Mouse (Mus musculus) CH12.LX (cell line): Measurements from ENCODE around the gene Srms. TPM values are rescaled to one million over a fixed set of nuclear protein-coding genes. Genes with fewer than 3 reads are reported as not detected.

Source experiments
- DNase-seq: peaks from one replicate; pipeline ENCODE4 v3.0.0-alpha.2; 2013; ENCODE audit errors: extremely low read depth
- H3K27ac ChIP-seq: 2 replicates; pipeline ENCODE4 v1.5.1; 2012; ENCODE audit warnings: low read depth, mild to moderate bottlenecking, control low read depth, moderate library complexity; ENCODE audit not compliant: insufficient read depth
- H3K27me3 ChIP-seq: replicated peaks from 2 replicates; pipeline ENCODE3; 2012; ENCODE audit warnings: inconsistent platforms
- H3K36me3 ChIP-seq, 2 experiments: replicated peaks in 1 of 2; 2 replicates each; pipeline versions ENCODE3 to v1.6.1; 2012; ENCODE audit warnings: inconsistent platforms in 1 of 2, low read length in 1 of 2, mild to moderate bottlenecking in 1 of 2, mixed read lengths in 1 of 2, moderate library complexity in 1 of 2; ENCODE audit not compliant: control insufficient read depth in 1 of 2, insufficient read depth in 1 of 2
- H3K4me1 ChIP-seq, 2 experiments: 2 replicates each; pipeline ENCODE4 v1.6.1; 2012; ENCODE audit warnings: inconsistent platforms in 1 of 2, moderate library complexity in 1 of 2; ENCODE audit not compliant: insufficient read depth in 2 of 2, control insufficient read depth in 1 of 2
- H3K4me2 ChIP-seq: 2 replicates; pipeline ENCODE4 v1.6.1; 2012; ENCODE audit warnings: low read depth, mild to moderate bottlenecking, control low read depth; ENCODE audit not compliant: poor library complexity, insufficient read depth, severe bottlenecking
- H3K4me3 ChIP-seq, 3 experiments: fragments of 150-350 bp in 1 of 3; sonication (generic) in 1 of 3; replicated peaks in 1 of 3; 2 replicates each; pipeline versions ENCODE3 to v1.5.1; 2011 to 2012; ENCODE audit warnings: low read depth in 2 of 3, low read length in 2 of 3, mild to moderate bottlenecking in 2 of 3, moderate library complexity in 2 of 3, control low read depth in 1 of 3, improper control_type of control experiment in 1 of 3, inconsistent platforms in 1 of 3, mixed read lengths in 1 of 3; ENCODE audit not compliant: poor library complexity in 1 of 3
- H3K79me2 ChIP-seq: replicated peaks from 2 replicates; pipeline ENCODE4 v1.6.1; 2012; ENCODE audit warnings: mild to moderate bottlenecking, moderate library complexity; ENCODE audit not compliant: control insufficient read depth, poor library complexity, insufficient read depth, severe bottlenecking; ENCODE audit errors: extremely low read depth
- H3K9ac ChIP-seq: 2 replicates; pipeline ENCODE4 v1.6.1; 2012; ENCODE audit warnings: low read depth, mild to moderate bottlenecking, control low read depth, moderate library complexity; ENCODE audit not compliant: insufficient read depth
- H3K9me3 ChIP-seq: replicated peaks from 2 replicates; pipeline ENCODE3; 2012; ENCODE audit warnings: low read length, inconsistent platforms, mixed read lengths
- BHLHE40 ChIP-seq: IDR thresholded peaks from 2 replicates; pipeline ENCODE4 v1.6.1; 2011; ENCODE audit warnings: mild to moderate bottlenecking, low read depth, low read length, improper control_type of control experiment
- CHD2 ChIP-seq: IDR thresholded peaks from 2 replicates; pipeline ENCODE4 v1.6.1; 2011; ENCODE audit warnings: low read length, improper control_type of control experiment
- CTCF ChIP-seq, 2 experiments: IDR thresholded peaks in 1 of 2; conservative IDR thresholded peaks in 1 of 2; 2 replicates each; pipeline ENCODE4 v1.5.1; 2011 to 2012; ENCODE audit warnings: low read depth in 2 of 2, low read length in 2 of 2, improper control_type of control experiment in 1 of 2, inconsistent platforms in 1 of 2, mild to moderate bottlenecking in 1 of 2, moderate library complexity in 1 of 2
- HCFC1 ChIP-seq: IDR thresholded peaks from 2 replicates; pipeline ENCODE4 v1.6.1; 2012; ENCODE audit warnings: low read depth, mild to moderate bottlenecking, inconsistent platforms, low read length, improper control_type of control experiment
- IRF4 ChIP-seq: IDR thresholded peaks from 2 replicates; pipeline ENCODE4 v1.6.1; 2014; ENCODE audit warnings: low read depth, mild to moderate bottlenecking, inconsistent platforms, low read length, improper control_type of control experiment
- JUND ChIP-seq: conservative IDR thresholded peaks from 2 replicates; pipeline ENCODE4 v1.6.1; 2011; ENCODE audit warnings: low read depth, low read length, improper control_type of control experiment
- KAT2A ChIP-seq: IDR thresholded peaks from 2 replicates; pipeline ENCODE4 v1.6.1; 2012; ENCODE audit warnings: low read length, improper control_type of control experiment, inconsistent platforms; ENCODE audit not compliant: insufficient replicate concordance
- MAZ ChIP-seq: IDR thresholded peaks from 2 replicates; pipeline ENCODE4 v1.6.1; 2012; ENCODE audit warnings: low read depth, mild to moderate bottlenecking, inconsistent platforms, low read length, improper control_type of control experiment, moderate library complexity
- MEF2A ChIP-seq: IDR thresholded peaks from 2 replicates; pipeline ENCODE4 v1.6.1; 2014; ENCODE audit warnings: low read depth, mild to moderate bottlenecking, inconsistent platforms, low read length, improper control_type of control experiment, borderline replicate concordance
- NELFE ChIP-seq: IDR thresholded peaks from 2 replicates; pipeline ENCODE4 v1.6.1; 2011; ENCODE audit warnings: low read depth, low read length, improper control_type of control experiment
- NRF1 ChIP-seq: IDR thresholded peaks from 2 replicates; pipeline ENCODE4 v1.6.1; 2014; ENCODE audit warnings: low read depth, mild to moderate bottlenecking, inconsistent platforms, low read length, improper control_type of control experiment, moderate library complexity
- PAX5 ChIP-seq: IDR thresholded peaks from 2 replicates; pipeline ENCODE4 v1.6.1; 2012; ENCODE audit warnings: low read length, inconsistent platforms, mixed read lengths
- POLR2A ChIP-seq: IDR thresholded peaks from 2 replicates; pipeline ENCODE4 v1.6.1; 2011; ENCODE audit warnings: low read depth, mild to moderate bottlenecking, improper control_type of control experiment, low read length
- POLR2AphosphoS2 ChIP-seq: IDR thresholded peaks from 2 replicates; pipeline ENCODE4 v1.6.1; 2011; ENCODE audit warnings: low read depth, low read length, improper control_type of control experiment
- RCOR1 ChIP-seq: conservative IDR thresholded peaks from 2 replicates; pipeline ENCODE4 v1.6.1; 2012; ENCODE audit warnings: low read depth, mild to moderate bottlenecking, inconsistent platforms, low read length, improper control_type of control experiment
- SIN3A ChIP-seq: IDR thresholded peaks from 2 replicates; pipeline ENCODE4 v1.6.1; 2012; ENCODE audit warnings: low read length, improper control_type of control experiment, inconsistent platforms
- SMC3 ChIP-seq: IDR thresholded peaks from 2 replicates; pipeline ENCODE4 v1.6.1; 2011; ENCODE audit warnings: low read depth, low read length, improper control_type of control experiment
- TBP ChIP-seq: conservative IDR thresholded peaks from 2 replicates; pipeline ENCODE4 v1.6.1; 2011; ENCODE audit warnings: low read depth, low read length, improper control_type of control experiment
- TCF12 ChIP-seq: IDR thresholded peaks from 2 replicates; pipeline ENCODE4 v1.6.1; 2014; ENCODE audit warnings: low read depth, mild to moderate bottlenecking, inconsistent platforms, low read length, improper control_type of control experiment
- USF2 ChIP-seq: conservative IDR thresholded peaks from 2 replicates; pipeline ENCODE4 v1.6.1; 2011; ENCODE audit warnings: low read depth, low read length, improper control_type of control experiment
- ZMIZ1 ChIP-seq: IDR thresholded peaks from 2 replicates; pipeline ENCODE4 v1.6.1; 2012; ENCODE audit warnings: low read depth, mild to moderate bottlenecking, inconsistent platforms, low read length, improper control_type of control experiment
- ZNF384 ChIP-seq: IDR thresholded peaks from 2 replicates; pipeline ENCODE4 v1.6.1; 2012; ENCODE audit warnings: low read depth, low read length, improper control_type of control experiment, inconsistent platforms
- dilution Hi-C: fragments of 300-500 bp; cut with MboI; formaldehyde crosslinking; loops from 2 replicates; pipeline ENCODE4 v1.14.3; 2020; ENCODE audit warnings: low sequenced_read_pairs; ENCODE audit not compliant: extremely low pct_unique_long_range_greater_than_20kb, extremely low pct_ligation_motif_present
- in situ Hi-C: fragments of 300-500 bp; cut with MboI; formaldehyde crosslinking; loops from 3 replicates; pipeline ENCODE4 v1.14.3; 2019; ENCODE audit warnings: low sequenced_read_pairs, low pct_ligation_motif_present, low pct_unique_long_range_greater_than_20kb, mixed read lengths
- polyA plus RNA-seq: library from polyadenylated mRNA; unstranded; fragments of >175 nt; gene quantifications from 2 replicates; pipeline ENCODE4 v1.2.1, GENCODE M21; 2012; ENCODE audit warnings: low read depth; ENCODE audit not compliant: insufficient read length
- total RNA-seq, 2 experiments: library from RNA; depleted of rRNA; stranded (reverse); fragments of 300-350 nt in 1 of 2; fragments of >200 nt in 1 of 2; gene quantifications; 2 replicates each; pipeline ENCODE4 v1.2.3; 2012 to 2014

Srms gene
- total and polyA plus RNA-seq, 3 experiments: 0.08 to 0.41 (median 0.13) TPM

- no peak for TF ChIP-seq SMC3
Observed at GRCm38 (mm10) chr2:181243706-181244394, 30.9 kb upstream of the Srms start (continued).

GRCm38 (mm10) chr2:181242314-181242665 lies 29.3 kb upstream of the Srms start:
- Histone ChIP-seq H3K9me3 (peaks cover 4% of the 10 kb centered on the region), H3K79me2 (peaks cover 8% of the 10 kb centered on the region), H3K27ac (no peak overlapping the region), H3K36me3 (peaks cover 25 to 35% of the 10 kb centered on the region in 2 experiments), H3K4me3 (peak overlapping the region in 2 of 3 experiments; percentile 35 to 74), H3K9ac (peak overlapping the region; percentile 90), H3K4me1 (peaks cover 39 to 64% of the 10 kb centered on the region in 2 experiments), H3K4me2 (peak overlapping the region; percentile 91), H3K27me3 (no peaks in the 10 kb centered on the region)
- TF ChIP-seq NELFE: no peak
- 0 out of 2 replicates have a peak, but pooled peaks have one; percentile 11 for TF ChIP-seq MEF2A
- TF ChIP-seq BHLHE40: no peak
- no peak for TF ChIP-seq JUND
- TF ChIP-seq MAZ: no peak
- TF ChIP-seq SIN3A: no peak
- no peak; the same call in 1 of the 2 replicates for TF ChIP-seq ZNF384
- no peak for TF ChIP-seq SMC3
- TF ChIP-seq PAX5: no peak
- dilution Hi-C loops (no loop called here), in situ Hi-C loops (no loop called here)
- DNase-seq: no peak

- H3K36me3 ChIP-seq: peaks cover 29 to 40% of the 10 kb centered on the region in 2 experiments
- H3K4me1 ChIP-seq: peaks cover 39 to 67% of the 10 kb centered on the region in 2 experiments
- H3K4me2 ChIP-seq: peak within 1 kb of the TSS; percentile 92
- no peak; the same call in 1 of the 2 replicates for TF ChIP-seq MAZ
- TF ChIP-seq RCOR1: no peak
- TF ChIP-seq USF2: no peak
- peak; percentile 64 for TF ChIP-seq TCF12
- TF ChIP-seq CTCF (conservative IDR thresholded peaks at IDR 0.05 in 1 of 2, IDR thresholded peaks at IDR 0.05 in 1 of 2; ENCODE audit: low read depth in 2 of 2, low read length in 2 of 2): no peak
- TF ChIP-seq POLR2A: peak; percentile 89
- TF ChIP-seq TBP: peak; percentile 59; the same call in 1 of the 2 replicates
- peak; percentile 45; the same call in 1 of the 2 replicates for TF ChIP-seq IRF4
- peak; percentile 11; the same call in 1 of the 2 replicates for TF ChIP-seq HCFC1
- no peak for TF ChIP-seq JUND
- no peak for TF ChIP-seq KAT2A
- TF ChIP-seq ZMIZ1: peak; percentile 66; the same call in 1 of the 2 replicates
- peak; percentile 38; the same call in 1 of the 2 replicates for TF ChIP-seq CHD2
- 0 out of 2 replicates have a peak, but pooled peaks have one; percentile 27 for TF ChIP-seq SIN3A
- peak; percentile 75 for TF ChIP-seq ZNF384
- TF ChIP-seq NELFE: peak; percentile 78
- TF ChIP-seq NRF1: no peak
- peak; percentile 69; the same call in 1 of the 2 replicates for TF ChIP-seq POLR2AphosphoS2
- TF ChIP-seq, all 38 proteins: peak for 11
- in situ Hi-C loops (no loop called here), dilution Hi-C loops (no loop called here)
- no peaks in the 10 kb centered on the region for H3K27me3 ChIP-seq
- DNase-seq: peak; percentile 75
- peaks cover 4% of the 10 kb centered on the region for H3K9me3 ChIP-seq
- H3K27ac ChIP-seq: 0 out of 2 replicates have a peak within 1 kb of the TSS, but pooled peaks have one; percentile 25
- peak within 1 kb of the TSS; percentile 74 to 95 (median 81) for H3K4me3 ChIP-seq
- peak within 1 kb of the TSS; percentile 90 for H3K9ac ChIP-seq
- peaks cover 8% of the 10 kb centered on the region for H3K79me2 ChIP-seq
Observed at GRCm38 (mm10) chr2:181241602-181242313, 28.8 kb upstream of the Srms start, which contains the start of gene Helz2. Gene Helz2, minus strand, starts transcription at chr2:181242027.
